Mouse (Mus musculus): ENCODE measurements around the gene Fam178b. TPM values are rescaled to one million over a fixed set of nuclear protein-coding genes. Genes with fewer than 3 reads are reported as not detected.

The Fam178b gene
- polyA plus RNA-seq, 1 experiment from 2014 or later = not detected

DNA sequence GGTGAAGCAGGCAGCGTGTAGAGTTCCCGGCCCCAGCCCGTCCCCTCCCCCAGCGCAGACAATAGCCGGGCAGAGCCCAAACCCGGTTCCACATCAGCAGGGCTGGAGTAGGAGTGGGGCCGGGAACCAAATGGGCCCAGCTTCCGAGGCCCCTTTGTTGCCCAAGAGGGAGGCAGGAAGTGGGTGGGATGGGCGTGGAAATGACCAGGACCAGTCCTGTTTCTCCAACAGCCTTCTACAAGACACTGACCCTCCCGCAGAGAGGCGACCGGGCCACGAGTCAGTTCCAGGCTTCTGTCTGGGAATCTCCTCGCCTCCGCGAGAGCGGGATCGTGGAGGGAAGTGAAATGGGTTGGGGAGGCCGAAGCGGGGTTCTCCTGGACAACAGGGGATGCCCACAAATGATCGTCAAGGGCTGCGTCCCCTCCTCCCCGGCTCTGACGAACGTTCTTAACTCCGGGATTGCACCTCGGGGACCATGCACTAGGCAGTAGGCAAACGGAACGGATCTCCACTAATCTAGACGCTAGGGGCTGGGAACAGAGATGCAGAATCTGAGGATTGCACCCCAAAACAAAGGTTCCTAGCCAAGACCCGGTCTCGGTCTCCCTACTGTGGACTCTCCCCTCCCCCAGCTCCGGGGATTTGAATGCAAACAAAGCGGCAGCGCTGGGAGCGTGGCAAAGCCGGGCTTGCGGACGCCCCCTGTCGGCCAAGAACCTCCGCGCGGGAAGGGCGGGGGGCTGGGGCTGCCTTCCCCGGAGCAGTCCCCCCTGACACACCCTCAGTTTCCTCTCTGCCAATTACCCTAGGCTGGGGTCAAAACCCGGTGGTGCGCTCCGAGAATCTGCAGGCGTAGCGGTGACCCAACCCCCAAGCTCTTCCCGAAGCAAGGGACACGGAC is 126.2 kb downstream of the Fam178b start:
- H3K9ac ChIP-seq (replicated peaks) = peak overlapping the region; percentile 98
- H3K4me3 ChIP-seq = peak overlapping the region; percentile 94
- H3K9me3 ChIP-seq = no peaks in the 10 kb centered on the region
- peaks cover 35% of the 10 kb centered on the region for H3K36me3 ChIP-seq
- peak overlapping the region; percentile 99 for H3K27ac ChIP-seq (replicated peaks)
- H3K27me3 ChIP-seq = peaks cover 8% of the 10 kb centered on the region
- WGBS = under 1% methylated on average over 52 of the region's 52 CpGs
- ATAC-seq (ENCODE audit: low FRiP score, low read depth) = peak; percentile 70
- H3K4me2 ChIP-seq (replicated peaks) = peak overlapping the region; percentile 99
- peaks cover 41% of the 10 kb centered on the region for H3K4me1 ChIP-seq

DNA sequence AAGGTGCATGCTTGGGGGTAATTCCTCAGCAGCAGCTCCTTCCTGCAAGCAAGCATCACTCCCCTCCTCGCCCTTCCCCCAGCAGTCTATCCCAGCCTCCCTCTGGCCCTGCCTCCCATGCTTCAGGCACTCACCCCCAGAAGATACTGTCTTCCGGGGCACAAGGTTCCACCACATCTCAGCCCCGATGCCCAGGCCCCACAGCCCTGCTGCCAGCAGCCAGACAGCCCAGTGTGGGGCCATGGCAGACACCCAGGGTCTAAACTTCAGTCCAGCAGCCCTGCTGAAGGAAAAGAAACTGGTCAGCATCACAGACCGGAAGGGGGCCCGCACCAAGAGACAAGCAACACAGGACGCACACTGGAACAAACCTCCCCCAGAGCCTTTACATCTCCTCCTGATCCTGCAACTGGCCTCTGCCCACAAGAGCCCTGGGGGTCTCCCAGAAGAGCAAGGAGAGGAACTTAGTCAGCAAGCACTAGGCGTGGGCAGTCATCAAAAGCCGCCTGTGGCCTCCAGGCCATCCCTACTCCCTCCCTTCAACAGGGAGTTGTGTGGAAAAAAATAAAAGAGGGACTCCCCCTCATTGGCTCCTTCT is 127.1 kb downstream of the Fam178b start:
- Histone ChIP-seq H3K9me3 (no peaks in the 10 kb centered on the region), H3K9ac (replicated peaks) (peak overlapping the region; percentile 98), H3K36me3 (peaks cover 44% of the 10 kb centered on the region), H3K4me2 (replicated peaks) (peak overlapping the region; percentile 99), H3K4me3 (peak overlapping the region; percentile 94), H3K27me3 (peaks cover 6% of the 10 kb centered on the region), H3K4me1 (peaks cover 41% of the 10 kb centered on the region), H3K27ac (replicated peaks) (peak overlapping the region; percentile 99)
- ATAC-seq (ENCODE audit: low FRiP score, low read depth) = no peak
- WGBS = 5% methylated on average over 8 of the region's 8 CpGs

DNA sequence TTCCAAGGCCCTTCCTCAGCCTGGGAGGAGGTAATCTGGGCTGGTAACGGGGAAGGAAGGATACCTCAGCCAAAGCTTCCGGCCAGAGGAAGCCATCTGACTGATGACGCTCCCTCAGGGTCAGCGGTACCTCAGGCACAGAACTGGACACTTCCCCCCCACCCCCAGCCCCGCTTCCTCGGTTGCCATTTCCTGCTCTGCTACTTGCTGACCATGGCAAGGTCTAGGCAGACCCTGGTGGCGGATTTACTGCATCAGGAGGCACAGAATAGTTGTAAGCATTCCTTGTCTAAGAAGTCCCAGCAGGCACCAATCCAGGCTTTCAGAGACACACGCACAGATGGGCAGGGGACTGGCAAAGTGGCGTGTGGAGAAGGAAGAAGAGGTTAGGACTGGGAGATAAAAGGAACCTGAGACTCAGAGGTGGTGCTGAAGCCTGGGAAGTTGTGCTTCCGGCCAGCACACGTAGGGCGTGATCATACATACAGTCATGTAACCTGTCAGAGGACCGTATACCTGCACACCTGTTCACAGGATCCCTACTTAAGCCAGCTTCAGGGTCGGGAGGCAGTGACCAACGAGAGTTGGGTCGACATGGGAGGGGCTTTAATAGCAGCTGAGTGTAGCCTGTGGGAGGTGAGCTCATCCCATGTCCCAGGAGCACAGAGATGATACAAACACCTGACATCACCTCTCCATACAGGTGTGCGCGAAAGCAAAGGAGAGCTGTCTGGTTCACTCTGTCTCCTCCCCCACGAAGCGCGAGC is 128.2 kb downstream of the Fam178b start:
- Histone ChIP-seq H3K4me3 (peak overlapping the region; percentile 94), H3K36me3 (peaks cover 55% of the 10 kb centered on the region), H3K9me3 (no peaks in the 10 kb centered on the region), H3K4me2 (replicated peaks) (peak overlapping the region; percentile 99), H3K9ac (replicated peaks) (peak overlapping the region; percentile 98), H3K27ac (replicated peaks) (no peak overlapping the region), H3K4me1 (peaks cover 41% of the 10 kb centered on the region), H3K27me3 (peaks cover 2% of the 10 kb centered on the region)
- no peak for ATAC-seq (ENCODE audit: low FRiP score, low read depth)
- whole genome bisulfite sequencing = 80% methylated on average over 21 of the region's 21 CpGs

DNA sequence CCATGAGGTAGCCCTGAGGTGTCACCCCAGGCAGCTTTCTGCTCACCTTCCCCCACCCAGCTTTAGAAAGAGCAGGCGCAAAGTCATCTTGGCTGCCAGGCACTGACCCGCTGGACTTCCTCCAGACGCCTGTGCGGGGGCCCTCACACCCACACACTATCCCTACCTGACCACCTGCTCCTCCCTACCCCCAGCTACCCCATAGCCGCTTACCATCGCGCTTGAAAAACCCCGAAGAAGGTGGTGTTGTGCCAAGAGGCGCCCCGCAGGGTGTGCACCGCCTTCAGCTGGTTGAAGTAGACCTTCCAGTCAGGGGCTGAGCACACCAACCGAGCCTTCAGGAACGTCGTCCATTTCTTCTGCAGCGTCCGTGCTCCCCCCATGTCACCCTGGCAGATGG is 130.5 kb downstream of the Fam178b start:
- peaks cover 68% of the 10 kb centered on the region for H3K36me3 ChIP-seq

DNA sequence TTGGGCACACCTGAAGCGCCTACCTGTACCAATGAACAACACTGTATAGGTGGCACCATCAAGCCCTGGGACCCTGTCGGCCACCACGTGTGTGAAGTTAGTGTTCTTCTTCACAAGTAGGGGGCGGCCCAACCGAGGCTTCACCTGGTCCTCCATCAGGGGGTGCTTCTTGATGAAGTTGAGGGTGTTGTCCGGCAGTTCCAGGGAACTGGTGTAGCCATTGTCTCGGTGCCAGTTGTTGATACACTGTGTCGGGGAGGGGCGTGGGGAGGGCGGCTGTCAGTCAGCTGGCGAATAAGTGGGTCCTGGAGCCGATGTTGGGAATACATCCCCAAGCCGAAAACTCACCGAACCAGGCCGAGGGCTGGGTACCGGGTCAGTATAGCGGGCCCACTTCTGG is 131.1 kb downstream of the Fam178b start:
- Histone ChIP-seq H3K9ac (replicated peaks) (no peak overlapping the region), H3K36me3 (peaks cover 68% of the 10 kb centered on the region), H3K4me1 (peaks cover 50% of the 10 kb centered on the region), H3K9me3 (no peaks in the 10 kb centered on the region), H3K27me3 (no peaks in the 10 kb centered on the region), H3K4me2 (replicated peaks) (no peak overlapping the region), H3K27ac (replicated peaks) (no peak overlapping the region), H3K4me3 (no peak overlapping the region)
- ATAC-seq (ENCODE audit: low FRiP score, low read depth) = no peak
- 89% methylated on average over 17 of the region's 17 CpGs for WGBS

More for the DNA sequence above, 130.5 kb downstream of the Fam178b start:
- no peak overlapping the region for H3K9ac ChIP-seq (replicated peaks)
- no peaks in the 10 kb centered on the region for H3K27me3 ChIP-seq
- ATAC-seq (ENCODE audit: low FRiP score, low read depth) = no peak
- peaks cover 48% of the 10 kb centered on the region for H3K4me1 ChIP-seq
- no peak overlapping the region for H3K4me2 ChIP-seq (replicated peaks)
- H3K27ac ChIP-seq (replicated peaks) = no peak overlapping the region
- no peak overlapping the region for H3K4me3 ChIP-seq
- no peaks in the 10 kb centered on the region for H3K9me3 ChIP-seq
- 90% methylated on average over 16 of the region's 16 CpGs for WGBS

DNA sequence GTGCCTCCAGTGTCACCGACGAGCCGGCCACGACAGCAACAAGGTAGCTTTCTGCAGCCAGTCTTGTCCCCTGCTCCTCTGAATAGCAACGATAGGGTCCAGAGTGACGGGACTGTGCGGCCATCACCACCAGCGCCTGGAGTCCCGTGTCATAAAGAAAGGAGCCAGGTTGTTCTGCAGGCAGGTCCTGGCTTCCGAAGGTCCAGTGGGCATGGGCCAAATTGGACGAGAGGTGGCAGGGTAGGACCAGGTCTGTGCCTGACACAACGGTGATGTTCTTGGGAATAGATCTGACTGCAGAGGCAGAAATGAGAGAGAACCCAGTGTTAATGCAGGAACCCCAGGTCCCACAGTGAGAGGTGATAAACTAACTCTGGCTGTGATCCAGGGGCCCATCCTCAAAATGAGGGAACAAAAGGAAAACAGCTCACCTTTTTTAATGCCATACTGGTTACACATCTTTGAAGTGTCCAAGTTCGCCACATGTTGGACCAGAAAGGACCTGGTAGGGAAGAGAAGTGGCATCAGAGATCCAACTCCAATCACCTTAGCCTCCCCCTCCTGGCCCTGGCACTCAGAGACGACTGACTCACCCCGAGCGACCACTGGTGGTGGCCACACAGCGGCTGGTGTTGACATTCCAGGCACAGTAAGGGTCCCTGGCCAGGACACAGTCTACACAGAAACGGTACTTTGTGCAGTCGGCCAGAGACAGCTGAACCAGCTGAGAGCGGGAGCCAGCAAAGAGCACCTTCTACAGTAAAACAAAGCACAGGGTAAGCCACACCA is 132.7 kb downstream of the Fam178b start:
- no peak overlapping the region for H3K4me2 ChIP-seq (replicated peaks)
- no peaks in the 10 kb centered on the region for H3K27me3 ChIP-seq
- no peaks in the 10 kb centered on the region for H3K9me3 ChIP-seq
- peaks cover 54% of the 10 kb centered on the region for H3K4me1 ChIP-seq
- no peak for ATAC-seq (ENCODE audit: low FRiP score, low read depth)
- no peak overlapping the region for H3K27ac ChIP-seq (replicated peaks)
- no peak overlapping the region for H3K9ac ChIP-seq (replicated peaks)
- H3K36me3 ChIP-seq = peaks cover 68% of the 10 kb centered on the region
- 80% methylated on average over 20 of the region's 20 CpGs for WGBS
- H3K4me3 ChIP-seq = no peak overlapping the region

DNA sequence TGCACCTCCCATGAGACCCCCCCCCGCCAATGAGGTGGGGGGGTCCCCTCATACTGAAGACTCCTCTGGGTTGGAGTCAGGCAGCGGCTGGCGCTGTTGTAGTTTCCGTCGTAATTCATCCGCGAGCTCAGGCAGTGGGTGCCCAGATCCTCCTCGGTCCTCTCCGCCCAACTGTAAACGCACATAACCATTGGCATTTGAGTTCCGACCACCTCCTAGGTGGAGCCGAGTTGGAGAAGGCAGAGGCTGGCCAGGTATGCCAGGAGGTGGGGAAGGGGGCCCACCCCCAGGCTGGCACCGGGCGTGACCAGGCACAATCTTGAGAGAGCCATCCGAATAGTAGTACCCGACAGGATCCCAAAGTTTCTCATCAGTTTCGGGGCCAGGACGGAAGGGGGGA is 133.5 kb downstream of the Fam178b start:
- H3K9ac ChIP-seq (replicated peaks) = no peak overlapping the region
- no peaks in the 10 kb centered on the region for H3K27me3 ChIP-seq
- H3K36me3 ChIP-seq = peaks cover 60% of the 10 kb centered on the region
- H3K27ac ChIP-seq (replicated peaks) = peak overlapping the region; percentile 87; the same call in 1 of the 2 replicates
- peaks cover 47% of the 10 kb centered on the region for H3K4me1 ChIP-seq
- no peaks in the 10 kb centered on the region for H3K9me3 ChIP-seq
- H3K4me2 ChIP-seq (replicated peaks) = peak overlapping the region; percentile 6; the same call in 1 of the 2 replicates
- WGBS = 91% methylated on average over 18 of the region's 18 CpGs
- 0 out of 2 replicates have a peak overlapping the region, but pooled peaks have one; percentile 7 for H3K4me3 ChIP-seq
- no peak for ATAC-seq (ENCODE audit: low FRiP score, low read depth)

DNA sequence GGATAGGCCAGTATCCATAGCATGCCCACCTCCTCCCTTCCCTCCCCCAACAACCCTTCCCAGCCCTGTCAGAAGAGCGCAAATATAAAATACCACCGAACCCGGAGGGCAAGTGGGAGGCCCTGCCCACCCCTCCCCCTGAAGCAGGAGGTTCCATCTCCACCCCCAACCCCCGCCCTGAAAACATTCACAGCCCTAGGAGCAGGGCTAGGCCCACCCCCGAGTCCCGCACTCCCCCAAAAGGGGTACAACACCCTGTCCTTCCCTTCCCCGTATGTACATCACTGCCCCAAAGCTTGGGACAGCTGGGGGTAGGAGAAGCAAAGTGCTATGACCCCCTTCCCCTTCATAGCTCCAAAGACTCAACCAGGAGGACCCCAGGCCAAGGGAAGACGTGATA is 134.2 kb downstream of the Fam178b start:
- peak overlapping the region; percentile 87 for H3K27ac ChIP-seq (replicated peaks)
- peak overlapping the region; percentile 16; the same call in 1 of the 2 replicates for H3K9ac ChIP-seq (replicated peaks)
- 58% methylated on average over 8 of the region's 8 CpGs for WGBS
- ATAC-seq (ENCODE audit: low FRiP score, low read depth) = no peak
- peaks cover 53% of the 10 kb centered on the region for H3K36me3 ChIP-seq
- H3K4me3 ChIP-seq = no peak overlapping the region
- peaks cover 40% of the 10 kb centered on the region for H3K4me1 ChIP-seq
- H3K27me3 ChIP-seq = no peaks in the 10 kb centered on the region
- peak overlapping the region; percentile 6; the same call in 1 of the 2 replicates for H3K4me2 ChIP-seq (replicated peaks)
- H3K9me3 ChIP-seq = no peaks in the 10 kb centered on the region

DNA sequence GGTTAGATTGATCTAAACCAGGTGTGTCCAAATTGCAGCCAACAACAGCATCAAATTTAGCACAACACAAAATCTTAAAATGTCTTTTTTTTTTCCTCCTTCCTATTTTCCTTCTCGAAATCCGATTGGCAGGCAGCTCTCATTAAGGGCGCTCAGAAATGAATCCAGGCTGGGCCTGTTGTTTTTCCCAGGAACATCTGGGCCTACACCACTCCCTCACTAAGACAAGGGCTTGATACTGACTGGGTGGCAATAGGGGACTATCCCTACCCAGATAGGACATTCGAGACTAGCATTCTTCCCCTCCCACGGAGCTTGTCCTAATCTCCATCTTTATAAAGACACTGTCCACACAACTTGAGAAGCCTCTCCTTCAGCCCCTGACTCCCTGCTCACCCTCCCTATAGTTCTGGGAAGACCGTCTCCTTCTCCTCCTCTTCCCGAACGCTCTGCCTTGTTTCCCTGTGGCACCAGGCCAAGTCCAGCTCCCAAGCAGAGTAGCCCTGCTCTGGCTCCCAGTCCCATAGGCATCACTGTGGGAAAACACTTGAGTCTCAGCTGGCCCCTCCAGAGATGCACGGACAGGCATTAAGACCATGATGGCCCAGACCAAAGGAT is 134.9 kb downstream of the Fam178b start:
- peak overlapping the region; percentile 16; the same call in 1 of the 2 replicates for H3K9ac ChIP-seq (replicated peaks)

DNA sequence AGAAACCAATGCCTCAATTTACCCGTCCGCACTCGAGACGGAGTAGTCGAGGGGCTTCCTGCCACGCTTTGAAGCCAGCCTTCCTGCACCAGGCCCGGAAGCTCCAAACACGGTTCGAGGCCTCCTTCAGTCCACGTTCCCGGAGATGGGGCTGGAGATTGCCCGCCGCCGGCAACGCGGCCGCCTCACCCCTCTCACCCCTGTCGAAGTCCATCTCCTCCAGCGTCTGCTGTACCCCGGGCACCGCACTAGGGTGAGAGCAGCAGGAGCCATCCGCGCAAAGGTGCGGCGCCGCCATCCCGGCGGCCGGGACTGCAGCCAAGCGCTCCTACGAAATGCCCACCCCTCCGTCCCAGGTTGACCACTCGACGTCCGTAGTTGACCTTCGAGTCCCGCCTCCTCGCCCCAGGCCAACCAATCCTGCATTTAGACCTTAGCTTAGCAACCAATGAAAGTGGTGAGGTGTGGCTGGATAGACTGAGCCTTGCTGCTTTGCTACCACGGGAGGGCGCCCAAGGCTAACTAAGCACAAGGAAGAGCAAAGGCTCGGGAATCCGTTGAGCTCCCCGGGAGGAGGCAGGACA is 136.0 kb downstream of the Fam178b start, which contains the start of gene Ankrd39:
Gene Ankrd39 (minus strand): TSS at position 558 of the 584 bp plus-strand sequence.
- no peaks in the 10 kb centered on the region for H3K9me3 ChIP-seq

More for the DNA sequence above, 134.9 kb downstream of the Fam178b start:
- no peak for ATAC-seq (ENCODE audit: low FRiP score, low read depth)
- Histone ChIP-seq H3K27me3 (no peaks in the 10 kb centered on the region), H3K27ac (replicated peaks) (peak overlapping the region; percentile 87), H3K4me1 (peaks cover 35% of the 10 kb centered on the region), H3K9me3 (no peaks in the 10 kb centered on the region), H3K4me3 (no peak overlapping the region), H3K4me2 (replicated peaks) (no peak overlapping the region; the same call in 1 of the 2 replicates), H3K36me3 (peaks cover 46% of the 10 kb centered on the region)
- WGBS = 39% methylated on average over 9 of the region's 9 CpGs

More for the DNA sequence above, 136.0 kb downstream of the Fam178b start, which contains the start of gene Ankrd39:
- Histone ChIP-seq H3K4me1 (peaks cover 35% of the 10 kb centered on the region), H3K4me3 (peak within 1 kb of the TSS; percentile 67), H3K36me3 (peaks cover 42% of the 10 kb centered on the region), H3K9ac (replicated peaks) (peak within 1 kb of the TSS; percentile 71), H3K4me2 (replicated peaks) (peak within 1 kb of the TSS; percentile 66), H3K27me3 (no peaks in the 10 kb centered on the region), H3K27ac (replicated peaks) (peak within 1 kb of the TSS; percentile 87)
- peak; percentile 98 for ATAC-seq (ENCODE audit: low FRiP score, low read depth)
- under 1% methylated on average over 43 of the region's 43 CpGs for WGBS
